Mouse (Mus musculus) left cerebral cortex, postnatal 14 days (tissue): Measurements from ENCODE around the gene Tbc1d16. TPM values are rescaled to one million over a fixed set of nuclear protein-coding genes. Genes with fewer than 3 reads are reported as not detected.
A peak's percentile ranks its signal among the peaks of the same experiment; 100 is the strongest.

Experiments
- DNase-seq, 2 experiments: peaks; one replicate each; pipeline ENCODE4 v3.0.0; 2021 to 2022; ENCODE audit warnings: low spot score in 2 of 2, mixed read lengths in 1 of 2
- intact Hi-C: fragments of 180-260 bp; cut with DNase I; formaldehyde crosslinking; loops from one replicate; pipeline ENCODE4 v1.15.1; 2025
- total RNA-seq, 2 experiments: library from RNA; stranded (reverse); gene quantifications; 2 replicates each; pipeline ENCODE4 v1.2.3; 2021

Tbc1d16 gene
- total RNA-seq, 2 experiments from 2014 or later: 51.3 to 56.4 TPM

- no peak for DNase-seq
- intact Hi-C loops: loop anchor here (5.0 kb wide), 1 partner anchor 37 kb away; no protein-coding TSS in a partner anchor
These were observed 98.8 kb downstream of the Tbc1d16 start for GRCm38 (mm10) chr11:119129281-119130058.

GRCm38 (mm10) chr11:119128668-119129280 is 99.5 kb downstream of the Tbc1d16 start:
- intact Hi-C loops: loop anchor here (5.0 kb wide), 1 partner anchor 36 kb away; no protein-coding TSS in a partner anchor
- no peak for DNase-seq

- intact Hi-C loops: loop anchor here (5.0 kb wide), 1 partner anchor 36 kb away; no protein-coding TSS in a partner anchor
- no peak for DNase-seq
These were observed 100.4 kb downstream of the Tbc1d16 start for GRCm38 (mm10) chr11:119127686-119128473.

- intact Hi-C loops: loop anchor here (5.0 kb wide), 1 partner anchor 35 kb away; no protein-coding TSS in a partner anchor
- DNase-seq: no peak
These were observed 101.2 kb downstream of the Tbc1d16 start for GRCm38 (mm10) chr11:119127147-119127546.

- peak; percentile 48 to 69 for DNase-seq
- intact Hi-C loops: loop anchor here (5.0 kb wide), 1 partner anchor 34 kb away; no protein-coding TSS in a partner anchor
These were observed 102.1 kb downstream of the Tbc1d16 start for GRCm38 (mm10) chr11:119125929-119126861.

GRCm38 (mm10) chr11:119124536-119124935 is 103.8 kb downstream of the Tbc1d16 start:
- no peak for DNase-seq

GRCm38 (mm10) chr11:119123522-119124319 is 104.6 kb downstream of the Tbc1d16 start:
- no peak for DNase-seq
- intact Hi-C loops: no loop called here

More at GRCm38 (mm10) chr11:119124536-119124935, 103.8 kb downstream of the Tbc1d16 start:
- intact Hi-C loops: no loop called here

GRCm38 (mm10) chr11:119122396-119122795 is 105.9 kb downstream of the Tbc1d16 start:
- DNase-seq: no peak
- intact Hi-C loops: no loop called here

GRCm38 (mm10) chr11:119118905-119119304 is 109.4 kb downstream of the Tbc1d16 start:
- DNase-seq: no peak
- intact Hi-C loops: no loop called here

- intact Hi-C loops: no loop called here
- no peak for DNase-seq
These were observed 110.4 kb downstream of the Tbc1d16 start for GRCm38 (mm10) chr11:119117945-119118344.

GRCm38 (mm10) chr11:119116992-119117391 is 111.3 kb downstream of the Tbc1d16 start:
- intact Hi-C loops: no loop called here
- DNase-seq: no peak

GRCm38 (mm10) chr11:119112721-119113120 is 115.6 kb downstream of the Tbc1d16 start:
- DNase-seq: no peak
- intact Hi-C loops: no loop called here

- intact Hi-C loops: no loop called here
- DNase-seq: no peak
These were observed 117.0 kb downstream of the Tbc1d16 start for GRCm38 (mm10) chr11:119111345-119111744.

- no peak for DNase-seq
- intact Hi-C loops: no loop called here
These were observed 118.8 kb downstream of the Tbc1d16 start for GRCm38 (mm10) chr11:119109415-119110071.

- intact Hi-C loops: no loop called here
- no peak for DNase-seq
These were observed 119.6 kb downstream of the Tbc1d16 start for GRCm38 (mm10) chr11:119108573-119109263.

GRCm38 (mm10) chr11:119106289-119106688 is 122.0 kb downstream of the Tbc1d16 start:
- no peak for DNase-seq
- intact Hi-C loops: no loop called here

GRCm38 (mm10) chr11:119105748-119106147 is 122.6 kb downstream of the Tbc1d16 start:
- no peak for DNase-seq
- intact Hi-C loops: no loop called here
